Mouse (Mus musculus) liver, postnatal 0 days (tissue): ENCODE measurements around the gene Adck1. TPM values are rescaled to one million over a fixed set of nuclear protein-coding genes. Genes with fewer than 3 reads are reported as not detected.
A peak's percentile ranks its signal among the peaks of the same experiment; 100 is the strongest.

Experiments
- ATAC-seq: fragments of 200-750 bp; cut with Nextera tagmentation; 2 replicates; pipeline ENCODE4 v1.8.0; 2017; ENCODE audit warnings: mild to moderate bottlenecking, moderate library complexity
- DNase-seq: peaks from one replicate; pipeline ENCODE4 v3.0.0-alpha.2; 2016
- H3K27ac ChIP-seq: fragments of 300-500 bp; sonication (generic); 2 replicates; pipeline ENCODE4 v1.5.1; 2014; ENCODE audit warnings: antibody characterized with exemption, moderate library complexity, mild to moderate bottlenecking, low read depth
- H3K27me3 ChIP-seq: fragments of 300-500 bp; sonication (generic); 2 replicates; pipeline ENCODE4 v1.6.1; 2014; ENCODE audit warnings: low read length, control low read depth, mixed read lengths; ENCODE audit not compliant: insufficient read depth
- H3K36me3 ChIP-seq: fragments of 300-500 bp; sonication (generic); replicated peaks from 2 replicates; pipeline ENCODE4 v1.6.1; 2014; ENCODE audit warnings: mild to moderate bottlenecking, control low read depth, low read length, moderate library complexity, mixed read lengths; ENCODE audit not compliant: insufficient read depth
- H3K4me1 ChIP-seq: fragments of 300-500 bp; sonication (generic); 2 replicates; pipeline ENCODE4 v1.6.1; 2014; ENCODE audit warnings: antibody characterized with exemption, mild to moderate bottlenecking, control low read depth; ENCODE audit not compliant: insufficient read depth
- H3K4me2 ChIP-seq: fragments of 300-500 bp; sonication (generic); 2 replicates; pipeline ENCODE4 v1.6.1; 2014; ENCODE audit warnings: low read depth, mild to moderate bottlenecking, low read length, moderate library complexity, mixed read lengths
- H3K4me3 ChIP-seq: fragments of 300-500 bp; sonication (generic); 2 replicates; pipeline ENCODE4 v1.5.1; 2014; ENCODE audit warnings: low read depth, low read length
- H3K9ac ChIP-seq: fragments of 300-500 bp; sonication (generic); replicated peaks from 2 replicates; pipeline ENCODE4 v1.6.1; 2014; ENCODE audit warnings: mild to moderate bottlenecking, moderate library complexity
- H3K9me3 ChIP-seq: fragments of 300-500 bp; sonication (generic); 2 replicates; pipeline ENCODE4 v1.6.1; 2016; ENCODE audit warnings: mild to moderate bottlenecking, control low read depth, low read length, mixed read lengths
- CTCF ChIP-seq: sonication (generic); IDR thresholded peaks from 2 replicates; pipeline ENCODE4 v1.5.1; 2016; ENCODE audit warnings: antibody characterized with exemption, low read depth
- EP300 ChIP-seq: IDR thresholded peaks from 2 replicates; pipeline ENCODE4 v1.6.1; 2016; ENCODE audit warnings: antibody characterized with exemption, low read depth, mild to moderate bottlenecking
- whole genome bisulfite sequencing: fragments of 180-500 bp; shearing (Covaris S2); extraction: QIAGEN DNeasy Blood & Tissue Kit; methylation state at CpG from one replicate; pipeline ENCODE4 v1.1.7; 2014; ENCODE audit not compliant: insufficient replicate concordance; 5-methylcytosine and 5-hydroxymethylcytosine counted together
- polyA plus RNA-seq: library from polyadenylated mRNA; unstranded; fragments of >200 nt; fragmentation: Nextera tagmentation; extraction: Ambion mirVana; gene quantifications from 2 replicates; pipeline ENCODE4 v1.2.1, GENCODE M21; 2015

The Adck1 gene
- polyA plus RNA-seq, 1 experiment from 2014 or later = 7.9 TPM

- Histone ChIP-seq H3K4me3 (no peak overlapping the region), H3K9me3 (no peaks in the 10 kb centered on the region), H3K36me3 (no peaks in the 10 kb centered on the region), H3K4me1 (peaks cover 2% of the 10 kb centered on the region; the same call in 1 of the 2 replicates), H3K27ac (no peak overlapping the region), H3K9ac (no peak overlapping the region), H3K4me2 (no peak overlapping the region), H3K27me3 (no peaks in the 10 kb centered on the region)
- TF ChIP-seq CTCF (no peak), EP300 (no peak)
- 90% methylated on average over 7 of the region's 7 CpGs for WGBS
- ATAC-seq (no peak), DNase-seq (no peak)
Measured at GRCm38 (mm10) chr12:88433171-88433570, 72.8 kb downstream of the Adck1 start.

GRCm38 (mm10) chr12:88436962-88437750 lies 76.8 kb downstream of the Adck1 start:
- Histone ChIP-seq H3K4me1 (no peaks in the 10 kb centered on the region), H3K9ac (no peak overlapping the region), H3K4me2 (no peak overlapping the region), H3K4me3 (no peak overlapping the region), H3K36me3 (no peaks in the 10 kb centered on the region), H3K9me3 (no peaks in the 10 kb centered on the region), H3K27ac (no peak overlapping the region), H3K27me3 (no peaks in the 10 kb centered on the region)
- no peak for DNase-seq
- no peak for ATAC-seq
- TF ChIP-seq CTCF (no peak), EP300 (no peak)
- WGBS = 53% methylated on average over 15 of the region's 15 CpGs

DNA sequence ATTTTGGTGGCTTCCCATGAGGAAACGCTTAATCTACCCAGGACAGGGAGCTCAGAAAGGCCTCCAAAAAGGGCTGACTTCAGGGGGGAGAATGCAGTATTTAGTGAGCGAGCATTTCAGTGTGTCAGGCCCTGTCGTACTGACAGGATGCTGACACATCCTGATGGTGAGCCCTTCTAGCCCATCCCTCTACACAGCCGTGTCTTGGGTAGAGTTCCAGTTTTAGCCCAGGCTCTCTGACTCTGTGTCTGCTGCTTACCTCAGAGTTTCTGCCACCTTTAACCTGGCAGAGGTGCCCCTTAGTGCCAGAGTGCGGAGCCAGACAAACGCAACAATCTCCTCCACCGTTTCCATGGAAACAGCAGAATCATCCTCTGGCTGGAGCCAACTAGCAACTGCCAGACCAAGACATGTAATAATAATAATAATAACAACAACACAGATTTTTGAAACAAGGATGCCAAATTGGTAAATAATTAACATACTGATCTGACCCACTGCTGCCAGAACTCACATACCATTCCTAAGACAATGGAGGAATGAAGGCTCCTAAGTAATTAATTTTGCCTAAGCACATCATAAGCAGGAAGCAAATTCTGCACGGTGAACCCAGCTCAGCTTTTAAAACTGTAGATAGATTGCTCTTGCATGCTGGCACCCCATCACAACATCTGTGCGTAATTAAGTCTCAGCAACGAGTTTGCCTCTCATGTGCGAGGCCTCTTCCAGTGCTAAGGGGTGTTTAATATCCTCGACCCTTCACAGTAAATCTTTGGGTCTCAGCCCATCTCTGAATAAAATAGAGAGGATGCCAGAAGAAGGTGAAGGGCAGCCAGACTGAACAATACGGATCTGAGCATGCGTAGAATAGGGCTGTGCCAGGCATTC lies 81.8 kb downstream of the Adck1 start:
- DNase-seq = no peak
- 83% methylated on average over 14 of the region's 14 CpGs for WGBS
- no peak overlapping the region for H3K4me3 ChIP-seq
- H3K9ac ChIP-seq = no peak overlapping the region
- ATAC-seq = no peak
- peaks cover 5% of the 10 kb centered on the region; the same call in 1 of the 2 replicates for H3K36me3 ChIP-seq
- H3K9me3 ChIP-seq = no peaks in the 10 kb centered on the region
- peaks cover 5% of the 10 kb centered on the region; the same call in 1 of the 2 replicates for H3K4me1 ChIP-seq
- no peak overlapping the region for H3K27ac ChIP-seq
- no peaks in the 10 kb centered on the region for H3K27me3 ChIP-seq
- no peak overlapping the region for H3K4me2 ChIP-seq
- no peak for TF ChIP-seq EP300
- no peak for TF ChIP-seq CTCF

DNA sequence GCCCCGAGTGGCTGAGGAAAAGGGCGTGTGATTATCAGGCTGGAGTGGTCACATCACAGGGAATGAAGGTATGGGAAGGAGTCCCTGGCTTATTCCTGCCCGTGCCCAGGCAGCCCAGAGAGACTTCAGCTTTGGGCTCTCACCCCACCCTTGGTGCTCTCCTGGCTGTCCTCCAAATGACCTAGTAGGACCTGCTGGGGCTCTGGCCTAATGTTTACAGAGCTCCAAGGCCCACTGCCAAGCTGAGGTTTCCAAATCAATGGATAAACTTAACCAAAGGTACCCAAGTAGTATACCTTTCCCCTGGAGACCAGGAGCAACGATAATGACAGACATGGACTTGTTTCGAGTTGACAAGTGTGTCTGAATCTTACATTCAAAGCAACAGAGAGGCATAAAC lies 83.7 kb downstream of the Adck1 start:
- Histone ChIP-seq H3K4me1 (peaks cover 5% of the 10 kb centered on the region; the same call in 1 of the 2 replicates), H3K27me3 (no peaks in the 10 kb centered on the region), H3K4me3 (no peak overlapping the region), H3K9me3 (no peaks in the 10 kb centered on the region), H3K4me2 (no peak overlapping the region), H3K9ac (no peak overlapping the region), H3K27ac (no peak overlapping the region), H3K36me3 (peaks cover 10% of the 10 kb centered on the region; the same call in 1 of the 2 replicates)
- ATAC-seq (peak; percentile 87), DNase-seq (peak; percentile 79)
- TF ChIP-seq CTCF (no peak), EP300 (no peak)
- 68% methylated on average over 5 of the region's 5 CpGs for WGBS

DNA sequence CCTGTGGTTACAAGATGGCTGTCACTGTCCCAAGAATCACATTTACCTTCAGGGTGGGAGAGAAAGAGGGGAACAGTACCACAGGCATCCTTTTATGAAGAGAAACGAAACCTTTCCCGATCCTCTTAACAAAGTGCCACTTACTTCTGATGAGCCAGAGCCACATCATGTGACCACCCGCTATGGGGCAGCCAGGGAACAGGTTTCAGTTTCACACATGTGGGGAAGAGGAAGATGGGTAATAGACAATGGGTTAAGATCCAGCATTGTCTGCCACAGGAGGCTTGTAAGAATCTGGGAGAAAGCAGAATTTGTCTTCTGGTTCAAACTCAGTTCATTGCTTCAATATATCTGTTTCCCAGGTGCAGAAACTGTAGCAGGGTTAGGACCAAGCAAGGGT lies 85.1 kb downstream of the Adck1 start:
- Histone ChIP-seq H3K9me3 (no peaks in the 10 kb centered on the region), H3K9ac (no peak overlapping the region)
- 75% methylated on average over 3 of the region's 3 CpGs for WGBS

More for the DNA sequence above, 85.1 kb downstream of the Adck1 start:
- DNase-seq = no peak
- Histone ChIP-seq H3K27me3 (no peaks in the 10 kb centered on the region), H3K36me3 (peaks cover 10% of the 10 kb centered on the region; the same call in 1 of the 2 replicates), H3K4me2 (no peak overlapping the region), H3K27ac (no peak overlapping the region), H3K4me1 (peaks cover 5% of the 10 kb centered on the region; the same call in 1 of the 2 replicates), H3K4me3 (no peak overlapping the region)
- no peak for ATAC-seq
- no peak for TF ChIP-seq EP300
- TF ChIP-seq CTCF = no peak
